In the genomic region with DNA sequence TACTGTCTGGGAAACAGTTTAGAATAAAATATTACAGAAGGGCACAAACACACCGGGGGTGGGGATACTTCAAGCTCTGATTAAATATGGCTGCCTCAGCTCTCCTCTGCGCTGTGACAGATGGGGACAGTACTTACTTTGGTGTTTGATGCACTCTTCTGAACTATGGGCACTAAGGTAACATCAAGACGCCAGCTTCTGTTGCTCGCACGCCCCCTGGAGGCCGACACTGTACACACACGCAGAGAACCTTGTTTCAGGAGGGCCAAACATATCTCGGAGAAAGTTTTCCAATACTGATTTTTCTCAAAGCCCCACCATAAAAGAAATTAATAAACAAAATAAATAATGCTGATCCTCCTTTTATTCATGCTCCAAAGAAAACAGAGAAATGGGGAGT, we compare ENCODE assay signal across 10 mouse cellular contexts.
A peak's percentile ranks its signal among the peaks of the same experiment; 100 is the strongest.
DNase-seq lines count a peak whose midpoint lies in the region; ATAC-seq lines count a peak whose summit lies in the region.
"Had no signal": no experiment of that assay in that cellular context is flagged by ENCODE, and none has a peak within 500 bp of the region (broad histone marks: within the 10 kb centered on the region; RNA-seq: fewer than 3 reads in every experiment).

No protein-coding gene starts in this region.

- no peak overlapping the region for H3K4me3 ChIP-seq in forebrain, embryonic 14.5 days (ENCODE audit: low read depth, low read length)
- no peak overlapping the region for H3K4me3 ChIP-seq in forebrain, embryonic 16.5 days (replicated peaks; ENCODE audit: low read length)
- no peak overlapping the region for H3K4me3 ChIP-seq in midbrain, embryonic 10.5 days
- no peak overlapping the region for H3K4me3 ChIP-seq in midbrain, embryonic 13.5 days (replicated peaks)
- no peak overlapping the region for H3K4me3 ChIP-seq in limb, embryonic 11.5 days (ENCODE audit: low read depth, low read length)
- no peak overlapping the region for H3K4me3 ChIP-seq in hindbrain, embryonic 13.5 days
- H3K4me3 ChIP-seq: heart, embryonic 13.5 days; liver, embryonic 15.5 days had no signal

- H3K36me3 ChIP-seq in forebrain, embryonic 14.5 days (ENCODE audit: control insufficient read depth, insufficient read depth, low read length): no peaks in the 10 kb centered on the region
- no peaks in the 10 kb centered on the region for H3K36me3 ChIP-seq in forebrain, embryonic 16.5 days (ENCODE audit: control insufficient read depth, insufficient read depth)
- no peaks in the 10 kb centered on the region for H3K36me3 ChIP-seq in midbrain, embryonic 10.5 days
- no peaks in the 10 kb centered on the region for H3K36me3 ChIP-seq in midbrain, embryonic 13.5 days
- no peaks in the 10 kb centered on the region for H3K36me3 ChIP-seq in limb, embryonic 11.5 days (ENCODE audit: control insufficient read depth, insufficient read depth, low read length)
- no peaks in the 10 kb centered on the region for H3K36me3 ChIP-seq in hindbrain, embryonic 13.5 days
- H3K36me3 ChIP-seq: heart, embryonic 13.5 days; liver, embryonic 15.5 days had no signal

- peaks cover 12% of the 10 kb centered on the region for H3K4me1 ChIP-seq in forebrain, embryonic 14.5 days (ENCODE audit: control insufficient read depth, insufficient read depth, low read length)
- peaks cover 13% of the 10 kb centered on the region for H3K4me1 ChIP-seq in forebrain, embryonic 16.5 days (replicated peaks; ENCODE audit: control insufficient read depth, insufficient read depth, low read length)
- peaks cover 23% of the 10 kb centered on the region for H3K4me1 ChIP-seq in midbrain, embryonic 10.5 days
- H3K4me1 ChIP-seq in midbrain, embryonic 13.5 days (replicated peaks): peaks cover 19% of the 10 kb centered on the region
- peaks cover 8% of the 10 kb centered on the region for H3K4me1 ChIP-seq in limb, embryonic 11.5 days (ENCODE audit: control insufficient read depth, insufficient read depth, low read length)
- H3K4me1 ChIP-seq in hindbrain, embryonic 13.5 days (replicated peaks): peaks cover 16% of the 10 kb centered on the region
- H3K4me1 ChIP-seq: liver, embryonic 15.5 days had no signal

- H3K27ac ChIP-seq in forebrain, embryonic 14.5 days (ENCODE audit: low read depth, low read length): no peak overlapping the region
- no peak overlapping the region for H3K27ac ChIP-seq in forebrain, embryonic 16.5 days (ENCODE audit: low read length)
- no peak overlapping the region for H3K27ac ChIP-seq in midbrain, embryonic 10.5 days (replicated peaks)
- H3K27ac ChIP-seq in midbrain, embryonic 13.5 days: no peak overlapping the region
- H3K27ac ChIP-seq in limb, embryonic 11.5 days (replicated peaks; ENCODE audit: low read depth, low read length): no peak overlapping the region
- H3K27ac ChIP-seq in hindbrain, embryonic 13.5 days: no peak overlapping the region
- H3K27ac ChIP-seq: heart, embryonic 13.5 days; liver, embryonic 15.5 days had no signal

- ATAC-seq in forebrain, embryonic 14.5 days: no peak
- no peak for ATAC-seq in forebrain, embryonic 16.5 days
- ATAC-seq in midbrain, embryonic 13.5 days: no peak
- no peak for ATAC-seq in limb, embryonic 11.5 days (ENCODE audit: insufficient number of reproducible peaks, low FRiP score, low TSS enrichment, low read depth)
- no peak for ATAC-seq in megakaryocyte, adult 5-6 weeks (ENCODE audit: poor library complexity, severe bottlenecking)
- ATAC-seq in hindbrain, embryonic 13.5 days (ENCODE audit: low FRiP score): no peak

- WGBS in forebrain, embryonic 14.5 days: 34% methylated on average over 8 of the region's 8 CpGs
- WGBS in forebrain, embryonic 16.5 days: 30% methylated on average over 8 of the region's 8 CpGs
- 30% methylated on average over 8 of the region's 8 CpGs for WGBS in midbrain, embryonic 10.5 days
- WGBS in midbrain, embryonic 13.5 days: 29% methylated on average over 8 of the region's 8 CpGs
- WGBS in limb, embryonic 11.5 days: 26% methylated on average over 8 of the region's 8 CpGs
- WGBS in hindbrain, embryonic 13.5 days: 26% methylated on average over 8 of the region's 8 CpGs

- H3K9ac ChIP-seq in forebrain, embryonic 14.5 days (ENCODE audit: low read length): no peak overlapping the region
- H3K9ac ChIP-seq in forebrain, embryonic 16.5 days (replicated peaks; ENCODE audit: low read depth, low read length): no peak overlapping the region
- no peak overlapping the region for H3K9ac ChIP-seq in midbrain, embryonic 13.5 days (replicated peaks)
- no peak overlapping the region for H3K9ac ChIP-seq in limb, embryonic 11.5 days (ENCODE audit: low read length)
- H3K9ac ChIP-seq in hindbrain, embryonic 13.5 days: no peak overlapping the region
- H3K9ac ChIP-seq: heart, embryonic 13.5 days; liver, embryonic 15.5 days had no signal

- no peaks in the 10 kb centered on the region for H3K9me3 ChIP-seq in forebrain, embryonic 14.5 days (replicated peaks; ENCODE audit: control insufficient read depth, low read length)
- no peaks in the 10 kb centered on the region for H3K9me3 ChIP-seq in forebrain, embryonic 16.5 days (ENCODE audit: control insufficient read depth, low read length)
- no peaks in the 10 kb centered on the region for H3K9me3 ChIP-seq in midbrain, embryonic 10.5 days (replicated peaks)
- no peaks in the 10 kb centered on the region for H3K9me3 ChIP-seq in midbrain, embryonic 13.5 days
- H3K9me3 ChIP-seq in limb, embryonic 11.5 days (ENCODE audit: control insufficient read depth, low read length): no peaks in the 10 kb centered on the region
- H3K9me3 ChIP-seq in hindbrain, embryonic 13.5 days: no peaks in the 10 kb centered on the region
- H3K9me3 ChIP-seq: heart, embryonic 13.5 days; liver, embryonic 15.5 days had no signal

- H3K27me3 ChIP-seq in forebrain, embryonic 14.5 days (replicated peaks; ENCODE audit: control insufficient read depth, insufficient read depth, low read length): no peaks in the 10 kb centered on the region
- no peaks in the 10 kb centered on the region for H3K27me3 ChIP-seq in forebrain, embryonic 16.5 days (replicated peaks; ENCODE audit: control insufficient read depth, insufficient read depth, low read length)
- H3K27me3 ChIP-seq in midbrain, embryonic 10.5 days (ENCODE audit: low read depth, poor library complexity, severe bottlenecking): no peaks in the 10 kb centered on the region
- no peaks in the 10 kb centered on the region for H3K27me3 ChIP-seq in midbrain, embryonic 13.5 days
- no peaks in the 10 kb centered on the region for H3K27me3 ChIP-seq in limb, embryonic 11.5 days (ENCODE audit: control insufficient read depth, insufficient read depth, low read length)
- H3K27me3 ChIP-seq in hindbrain, embryonic 13.5 days: no peaks in the 10 kb centered on the region
- H3K27me3 ChIP-seq: heart, embryonic 13.5 days; liver, embryonic 15.5 days had no signal

- DNase-seq in forebrain, embryonic 14.5 days (ENCODE audit: low spot score): peak; percentile 18
- peak; percentile 43 for DNase-seq in midbrain, embryonic 10.5 days (ENCODE audit: low spot score)
- peak; percentile 36 for DNase-seq in brain, adult 2 months (ENCODE audit: low read depth, low spot score)
- peak; percentile 77 for DNase-seq in limb, embryonic 11.5 days (ENCODE audit: low spot score)

- H3K4me2 ChIP-seq in forebrain, embryonic 14.5 days (ENCODE audit: low read length): no peak overlapping the region
- H3K4me2 ChIP-seq in forebrain, embryonic 16.5 days (ENCODE audit: low read length): no peak overlapping the region
- H3K4me2 ChIP-seq in midbrain, embryonic 13.5 days (replicated peaks): no peak overlapping the region
- H3K4me2 ChIP-seq in limb, embryonic 11.5 days (ENCODE audit: low read depth, severe bottlenecking): no peak overlapping the region
- H3K4me2 ChIP-seq in hindbrain, embryonic 13.5 days: no peak overlapping the region
- H3K4me2 ChIP-seq: heart, embryonic 13.5 days; liver, embryonic 15.5 days had no signal

Comparison
In these comparisons a context has a peak if more than half of its experiments do, and no peak if none do; other contexts are left out.
1. DNase-seq: peak in every context shown above with its lines; median percentile 77 in limb, embryonic 11.5 days; 43 in midbrain, embryonic 10.5 days; 36 in brain, adult 2 months; 18 in forebrain, embryonic 14.5 days.